8 mouse cellular contexts compared by ENCODE assay signal in genomic region chr1:92935977-92936376, GRCm38 (mm10). TPM values are rescaled to one million over a fixed set of nuclear protein-coding genes. Genes with fewer than 3 reads are reported as not detected.
DNase-seq lines count a peak whose midpoint lies in the region; ATAC-seq and TF ChIP-seq lines count a peak whose summit lies in the region.

No protein-coding gene starts in this region.

- ATAC-seq in embryonic facial prominence, embryonic 13.5 days (ENCODE audit: insufficient number of reproducible peaks, insufficient read depth, low FRiP score, low TSS enrichment, low read depth) = no peak
- no peak for ATAC-seq in intestine, postnatal 0 days
- no peak for ATAC-seq in neural tube, embryonic 12.5 days (ENCODE audit: low FRiP score, low read depth)
- ATAC-seq in inflammation-experienced regulatory T-cells, adult 6 months = no peak

- TF ChIP-seq CTCF in layer of hippocampus, adult 2 months (conservative IDR thresholded peaks at IDR 0.05) = peak; percentile 53
- TF ChIP-seq CTCF in intestine, postnatal 0 days (IDR thresholded peaks at IDR 0.05; ENCODE audit: low read depth) = peak; percentile 46

- no peak for DNase-seq in layer of hippocampus, adult 2 months (ENCODE audit: low spot score in 2 of 2)
- no peak for DNase-seq in layer of hippocampus, adult 8-10 months (ENCODE audit: low spot score in 2 of 2)
- no peak for DNase-seq in kidney, adult 11 months
- no peak for DNase-seq in left cerebral cortex, adult 8-10 months (ENCODE audit: low spot score in 2 of 2)

- WGBS in embryonic facial prominence, embryonic 13.5 days = 49% methylated on average over 2 of the region's 2 CpGs
- WGBS in intestine, postnatal 0 days = 25% methylated on average over 2 of the region's 2 CpGs
- WGBS in neural tube, embryonic 12.5 days = 50% methylated on average over 2 of the region's 2 CpGs

- 0 out of 2 replicates have a peak, but pooled peaks cover 6% of the 10 kb centered on the region for H3K9me3 ChIP-seq in embryonic facial prominence, embryonic 13.5 days
- no peaks in the 10 kb centered on the region for H3K9me3 ChIP-seq in intestine, postnatal 0 days (ENCODE audit: control insufficient read depth)
- no peaks in the 10 kb centered on the region for H3K9me3 ChIP-seq in neural tube, embryonic 12.5 days

- peak overlapping the region; percentile 64 for H3K9ac ChIP-seq in embryonic facial prominence, embryonic 13.5 days
- H3K9ac ChIP-seq in intestine, postnatal 0 days (ENCODE audit: low read depth, low read length) = no peak overlapping the region
- H3K9ac ChIP-seq in neural tube, embryonic 12.5 days = peak overlapping the region; percentile 56; the same call in 1 of the 2 replicates

- peak overlapping the region; percentile 75 for H3K4me3 ChIP-seq in layer of hippocampus, adult 2 months
- H3K4me3 ChIP-seq in embryonic facial prominence, embryonic 13.5 days = peak overlapping the region; percentile 65
- H3K4me3 ChIP-seq in intestine, postnatal 0 days (ENCODE audit: low read depth, low read length) = peak overlapping the region; percentile 52; the same call in 1 of the 2 replicates
- peak overlapping the region; percentile 83; the same call in 1 of the 2 replicates for H3K4me3 ChIP-seq in neural tube, embryonic 12.5 days

- H3K27ac ChIP-seq in layer of hippocampus, adult 2 months = no peak overlapping the region
- H3K27ac ChIP-seq in embryonic facial prominence, embryonic 13.5 days = no peak overlapping the region
- peak overlapping the region; percentile 88 for H3K27ac ChIP-seq in intestine, postnatal 0 days (ENCODE audit: low read depth, low read length)
- no peak overlapping the region for H3K27ac ChIP-seq in neural tube, embryonic 12.5 days

- no peaks in the 10 kb centered on the region for H3K27me3 ChIP-seq in embryonic facial prominence, embryonic 13.5 days
- H3K27me3 ChIP-seq in intestine, postnatal 0 days (replicated peaks; ENCODE audit: control insufficient read depth, insufficient read depth, low read length) = no peaks in the 10 kb centered on the region
- no peaks in the 10 kb centered on the region for H3K27me3 ChIP-seq in neural tube, embryonic 12.5 days (replicated peaks)

- H3K36me3 ChIP-seq in embryonic facial prominence, embryonic 13.5 days = peaks cover 29% of the 10 kb centered on the region
- H3K36me3 ChIP-seq in intestine, postnatal 0 days (ENCODE audit: control insufficient read depth, insufficient read depth) = peaks cover 23% of the 10 kb centered on the region
- peaks cover 31% of the 10 kb centered on the region for H3K36me3 ChIP-seq in neural tube, embryonic 12.5 days

- H3K4me1 ChIP-seq in embryonic facial prominence, embryonic 13.5 days = peaks cover 25% of the 10 kb centered on the region
- peaks cover 3% of the 10 kb centered on the region for H3K4me1 ChIP-seq in intestine, postnatal 0 days (replicated peaks; ENCODE audit: control insufficient read depth, insufficient read depth, low read length)
- H3K4me1 ChIP-seq in neural tube, embryonic 12.5 days = peaks cover 28% of the 10 kb centered on the region

- H3K4me2 ChIP-seq in embryonic facial prominence, embryonic 13.5 days = peak overlapping the region; percentile 76
- H3K4me2 ChIP-seq in intestine, postnatal 0 days (replicated peaks; ENCODE audit: low read depth) = peak overlapping the region; percentile 72
- peak overlapping the region; percentile 82 for H3K4me2 ChIP-seq in neural tube, embryonic 12.5 days (replicated peaks)

RNA-seq across cellular contexts. Expression of gene Capn10, which starts 1.8 kb away (rescaled TPM):
- total RNA-seq in layer of hippocampus, adult 2 months (2021) = 10 to 100 TPM; 46.4 to 47.1 TPM
- 10 to 100 TPM; 39.9 to 46.3 (median 43.1) TPM for total RNA-seq in layer of hippocampus, adult 8-10 months (2022)
- polyA plus RNA-seq in embryonic facial prominence, embryonic 13.5 days (2015; fragmentation: Nextera tagmentation; extraction: Ambion mirVana) = 34.1 and 36.2 TPM in 2 replicates
- polyA plus RNA-seq in intestine, postnatal 0 days (2015; fragmentation: Nextera tagmentation; extraction: Ambion mirVana) = 31.6 and 34.4 TPM in 2 replicates
- 54.8 and 60.0 TPM in 2 replicates for polyA plus RNA-seq in neural tube, embryonic 12.5 days (2016; fragmentation: Nextera tagmentation; extraction: Ambion mirVana)
- 1 to 10 TPM; 4.6 to 7.3 (median 6.9) TPM for polyA plus RNA-seq in inflammation-experienced regulatory T-cells, adult 6 months (2017; shearing (Covaris generic))
- 10 to 100 TPM; 33.9 to 42.2 (median 37.4) TPM for total RNA-seq in left cerebral cortex, adult 8-10 months (2022)

RNA-seq across cellular contexts. Expression of gene Gpr35, which starts 14.7 kb away (rescaled TPM):
- total RNA-seq in layer of hippocampus, adult 2 months (2021) = under 1 TPM; 0.12 to 0.33 TPM
- under 1 TPM in 3 of 4 experiments, not detected in 1; 0.39 to 0.61 (median 0.51) TPM for total RNA-seq in layer of hippocampus, adult 8-10 months (2022)
- polyA plus RNA-seq in embryonic facial prominence, embryonic 13.5 days (2015; fragmentation: Nextera tagmentation; extraction: Ambion mirVana) = 0.34 and 0.73 TPM in 2 replicates
- polyA plus RNA-seq in intestine, postnatal 0 days (2015; fragmentation: Nextera tagmentation; extraction: Ambion mirVana) = 4.7 and 4.8 TPM in 2 replicates
- polyA plus RNA-seq in neural tube, embryonic 12.5 days (2016; fragmentation: Nextera tagmentation; extraction: Ambion mirVana) = 0.38 TPM in 2 replicates
- polyA plus RNA-seq in inflammation-experienced regulatory T-cells, adult 6 months (2017; shearing (Covaris generic)) = 1 to 10 TPM in 2 of 3 experiments, under 1 TPM in 1; 0.23 to 1.8 (median 1.7) TPM
- under 1 TPM in 3 of 4 experiments, not detected in 1; 0.13 to 0.18 (median 0.14) TPM for total RNA-seq in left cerebral cortex, adult 8-10 months (2022)

RNA-seq across cellular contexts. Expression of gene Rnpepl1, which starts 25.4 kb away (rescaled TPM):
- 10 to 100 TPM; 36.1 to 40.2 TPM for total RNA-seq in layer of hippocampus, adult 2 months (2021)
- 10 to 100 TPM; 38.0 to 46.2 (median 44.3) TPM for total RNA-seq in layer of hippocampus, adult 8-10 months (2022)
- polyA plus RNA-seq in embryonic facial prominence, embryonic 13.5 days (2015; fragmentation: Nextera tagmentation; extraction: Ambion mirVana) = 29.4 and 30.0 TPM in 2 replicates
- 75.0 and 87.9 TPM in 2 replicates for polyA plus RNA-seq in intestine, postnatal 0 days (2015; fragmentation: Nextera tagmentation; extraction: Ambion mirVana)
- polyA plus RNA-seq in neural tube, embryonic 12.5 days (2016; fragmentation: Nextera tagmentation; extraction: Ambion mirVana) = 37.5 and 40.3 TPM in 2 replicates
- polyA plus RNA-seq in inflammation-experienced regulatory T-cells, adult 6 months (2017; shearing (Covaris generic)) = 10 to 100 TPM; 20.5 to 34.1 (median 28.4) TPM
- total RNA-seq in left cerebral cortex, adult 8-10 months (2022) = 10 to 100 TPM; 34.8 to 42.8 (median 36.7) TPM

RNA-seq across cellular contexts. Expression of gene Dusp28, which starts 29.2 kb away (rescaled TPM):
- 10 to 100 TPM; 14.6 to 15.7 TPM for total RNA-seq in layer of hippocampus, adult 2 months (2021)
- total RNA-seq in layer of hippocampus, adult 8-10 months (2022) = 10 to 100 TPM; 13.9 to 16.5 (median 15.6) TPM
- polyA plus RNA-seq in embryonic facial prominence, embryonic 13.5 days (2015; fragmentation: Nextera tagmentation; extraction: Ambion mirVana) = 9.4 and 10.5 TPM in 2 replicates
- 18.8 and 19.2 TPM in 2 replicates for polyA plus RNA-seq in intestine, postnatal 0 days (2015; fragmentation: Nextera tagmentation; extraction: Ambion mirVana)
- polyA plus RNA-seq in neural tube, embryonic 12.5 days (2016; fragmentation: Nextera tagmentation; extraction: Ambion mirVana) = 13.1 and 13.4 TPM in 2 replicates
- polyA plus RNA-seq in inflammation-experienced regulatory T-cells, adult 6 months (2017; shearing (Covaris generic)) = 1 to 10 TPM; 3.9 to 5.0 (median 4.1) TPM
- total RNA-seq in left cerebral cortex, adult 8-10 months (2022) = 10 to 100 TPM; 17.0 to 17.7 (median 17.2) TPM

RNA-seq across cellular contexts. Expression of gene Ankmy1, which starts 33.3 kb away (rescaled TPM):
- under 1 TPM; 0.17 to 0.26 TPM for total RNA-seq in layer of hippocampus, adult 2 months (2021)
- total RNA-seq in layer of hippocampus, adult 8-10 months (2022) = under 1 TPM; 0.31 to 0.37 (median 0.36) TPM
- polyA plus RNA-seq in embryonic facial prominence, embryonic 13.5 days (2015; fragmentation: Nextera tagmentation; extraction: Ambion mirVana) = 0.38 and 0.40 TPM in 2 replicates
- 0.12 TPM in 1 of 2 replicates, not detected in the other for polyA plus RNA-seq in intestine, postnatal 0 days (2015; fragmentation: Nextera tagmentation; extraction: Ambion mirVana)
- polyA plus RNA-seq in neural tube, embryonic 12.5 days (2016; fragmentation: Nextera tagmentation; extraction: Ambion mirVana) = 0.65 and 0.74 TPM in 2 replicates
- 1 to 10 TPM in 1 of 3 experiments, under 1 TPM in 2; 0.71 to 1.6 (median 0.94) TPM for polyA plus RNA-seq in inflammation-experienced regulatory T-cells, adult 6 months (2017; shearing (Covaris generic))
- total RNA-seq in left cerebral cortex, adult 8-10 months (2022) = under 1 TPM; 0.19 to 0.65 (median 0.26) TPM
